Mouse (Mus musculus): ENCODE measurements around the gene Gm28230.

Gm28230 gene

DNA sequence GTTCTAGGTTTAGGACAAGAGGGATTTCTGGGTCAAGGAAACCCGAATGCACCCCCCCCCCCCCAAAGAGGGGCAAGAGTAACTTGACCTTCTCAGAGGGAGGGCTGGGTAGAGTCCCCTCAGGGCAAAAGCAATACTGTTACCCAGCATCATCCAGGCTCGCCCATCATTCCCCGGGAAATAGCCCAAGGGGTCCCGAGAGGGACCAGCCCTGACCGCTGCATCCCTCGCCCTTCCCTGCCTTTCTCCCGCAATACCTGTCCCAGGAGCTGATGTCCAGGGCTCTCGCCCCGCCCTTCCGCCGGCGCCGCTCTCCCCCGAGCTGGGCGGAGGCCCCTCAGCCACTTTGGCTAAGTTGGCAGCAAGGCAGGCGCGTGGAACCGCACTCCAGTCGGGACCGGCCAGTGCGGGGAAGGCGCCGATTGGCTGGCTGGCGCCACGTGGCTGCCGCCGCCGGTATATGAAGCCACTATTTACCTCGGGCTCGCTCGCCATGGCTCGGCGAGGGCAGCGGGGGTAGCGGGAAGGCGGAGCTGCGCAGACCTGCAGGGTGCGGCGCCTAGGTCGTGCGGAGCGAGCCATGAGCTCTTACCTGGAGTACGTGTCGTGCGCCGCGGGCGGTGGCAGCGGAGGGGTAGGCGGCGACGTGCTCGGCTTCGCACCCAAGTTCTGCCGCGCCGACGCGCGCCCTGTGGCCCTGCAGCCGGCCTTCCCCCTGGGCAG lies 36.2 kb downstream of the Gm28230 start, which contains the start of gene Hoxd1:
Gene Hoxd1 (plus strand): TSS at position 459 of the 723 bp plus-strand sequence.
- DNase-seq (ENCODE audit: low read depth, low spot score), result peak; percentile 75

DNA sequence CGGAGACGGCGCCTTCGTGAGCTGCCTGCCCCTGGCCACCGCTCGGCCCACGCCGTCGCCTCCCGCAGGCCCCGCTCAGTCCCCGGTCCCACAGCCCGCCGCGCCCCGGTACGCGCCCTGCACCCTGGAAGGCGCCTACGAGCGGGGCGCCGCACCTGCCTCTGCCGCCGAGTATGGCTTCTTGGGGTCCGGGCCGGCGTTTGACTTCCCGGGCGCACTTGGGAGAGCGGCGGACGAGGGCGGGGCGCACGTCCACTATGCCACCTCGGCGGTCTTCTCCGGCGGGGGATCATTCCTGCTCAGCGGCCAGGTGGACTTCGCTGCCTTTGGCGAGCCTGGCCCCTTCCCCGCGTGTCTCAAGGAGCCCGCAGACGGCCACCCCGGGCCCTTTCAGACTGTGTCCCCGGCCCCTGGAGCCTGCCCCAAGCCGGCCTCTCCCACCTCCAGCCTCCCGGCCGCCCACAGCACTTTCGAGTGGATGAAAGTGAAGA lies 36.8 kb downstream of the Gm28230 start:
- no peak for DNase-seq (ENCODE audit: low read depth, low spot score)

DNA sequence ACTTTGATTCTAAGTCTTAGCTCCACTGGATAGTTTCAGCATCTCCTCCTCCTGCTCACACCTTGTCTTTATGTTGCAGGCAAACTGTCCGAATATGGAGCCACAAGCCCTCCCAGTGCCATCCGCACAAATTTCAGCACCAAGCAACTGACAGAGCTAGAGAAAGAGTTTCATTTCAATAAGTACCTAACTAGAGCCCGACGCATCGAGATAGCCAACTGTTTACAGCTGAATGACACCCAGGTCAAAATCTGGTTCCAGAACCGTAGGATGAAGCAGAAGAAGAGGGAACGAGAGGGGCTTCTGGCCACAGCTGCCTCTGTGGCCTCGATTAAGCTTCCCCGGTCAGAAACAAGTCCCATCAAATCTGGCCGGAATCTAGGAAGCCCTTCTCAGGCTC lies 37.4 kb downstream of the Gm28230 start:
- DNase-seq (ENCODE audit: low read depth, low spot score), result no peak

DNA sequence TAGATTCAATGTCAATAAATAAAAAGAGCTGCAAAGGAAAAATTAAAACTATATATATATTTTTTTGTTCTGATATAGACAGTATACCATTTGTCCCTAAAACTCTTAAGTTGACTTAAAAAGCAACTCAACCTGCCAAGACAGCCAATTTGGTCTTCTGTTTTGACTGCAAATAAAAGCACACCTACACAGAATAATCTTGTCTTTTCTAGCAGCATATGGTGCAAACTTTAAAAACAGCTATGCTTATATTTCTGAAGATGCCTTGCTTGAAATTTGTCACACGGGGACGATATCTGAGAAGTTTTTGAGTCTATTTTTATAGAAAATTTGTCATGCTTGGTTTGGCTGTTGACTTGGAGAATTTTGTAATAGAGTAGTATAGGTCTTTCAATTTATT lies 47.8 kb downstream of the Gm28230 start:
- no peak for DNase-seq (ENCODE audit: low read depth, low spot score)

DNA sequence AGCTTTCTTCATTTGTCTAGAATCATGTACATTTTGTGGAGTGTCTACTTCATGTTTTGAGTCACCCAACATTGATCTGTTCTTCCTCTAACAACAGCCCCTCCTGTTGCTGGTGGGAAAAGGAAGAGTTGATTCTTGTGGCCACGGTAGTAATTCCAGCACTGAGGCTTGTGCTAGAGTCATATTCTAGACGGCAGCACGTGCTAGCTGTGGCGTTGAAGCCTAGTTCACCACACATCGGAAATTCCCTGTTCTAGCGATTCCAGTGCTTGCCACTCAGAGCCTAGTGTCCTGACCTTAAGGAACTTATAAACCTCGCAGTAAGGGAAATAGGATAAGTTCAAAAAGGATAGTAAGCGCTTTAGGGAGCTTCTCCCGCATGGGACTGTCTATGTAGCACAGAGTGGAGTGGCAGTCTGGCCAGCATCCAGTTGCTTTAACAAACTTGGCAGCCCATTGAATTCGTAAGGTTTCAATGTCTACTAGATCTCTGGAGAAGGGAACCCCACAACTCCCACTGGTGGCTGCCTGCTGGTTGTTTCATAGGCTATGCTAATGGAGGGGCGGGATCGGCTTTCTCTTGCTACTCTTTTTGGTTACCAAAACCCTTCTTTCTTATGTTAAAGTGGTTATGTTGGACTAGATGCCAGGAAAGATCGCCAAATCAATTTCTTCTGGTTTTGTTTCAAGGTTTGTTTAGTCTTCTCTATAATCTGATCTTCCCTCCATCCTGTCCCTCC lies 51.2 kb downstream of the Gm28230 start:
- no peak for DNase-seq (ENCODE audit: low read depth, low spot score)

DNA sequence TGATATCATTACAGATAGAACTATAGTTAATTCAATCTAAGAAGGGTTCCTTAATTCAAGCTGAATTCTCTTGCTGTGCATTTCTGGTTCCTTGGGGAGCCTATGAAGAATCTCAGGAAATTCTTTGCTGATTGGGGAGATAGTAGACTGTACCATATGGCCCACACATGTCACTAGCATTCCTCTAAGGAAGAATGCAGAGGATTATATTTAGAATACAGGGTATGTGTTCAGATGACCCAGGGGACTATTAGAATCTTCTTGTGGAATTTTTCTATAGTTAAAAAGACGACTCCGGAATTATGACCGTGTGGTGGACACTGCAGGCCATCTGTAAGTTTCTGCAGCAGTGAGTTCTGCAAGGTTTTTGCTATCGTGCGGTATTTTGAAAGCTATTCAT lies 54.9 kb downstream of the Gm28230 start:
- peak; percentile 56 for DNase-seq (ENCODE audit: low read depth, low spot score)

DNA sequence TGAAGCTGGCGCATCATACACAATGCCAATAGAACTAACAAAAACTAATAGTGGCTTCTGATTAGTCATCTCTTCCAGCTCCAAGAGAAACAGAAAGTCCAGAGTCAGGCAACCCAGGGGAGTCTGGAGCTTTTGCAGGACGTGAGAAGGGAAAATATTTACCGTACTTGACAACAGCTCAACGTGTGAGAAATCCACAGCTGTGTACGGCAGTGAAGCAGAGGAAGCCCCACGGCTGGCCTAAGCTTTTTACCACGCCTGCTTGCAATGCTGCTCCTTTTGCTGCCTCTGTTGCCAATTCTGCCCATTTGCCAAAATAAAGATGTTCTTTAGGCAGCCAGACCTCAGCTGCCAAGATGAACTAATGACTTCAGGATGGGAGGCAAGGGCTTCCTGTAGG lies 69.0 kb downstream of the Gm28230 start:
- DNase-seq (ENCODE audit: low read depth, low spot score), result peak; percentile 28
